Mouse (Mus musculus): ENCODE measurements at regions not wholly inside any gene's neighbourhood (a gene's known extent, or its start where the extent isn't known, plus 50 kb on each side); places are given as distances from the start of the nearest gene placed in this dataset.

GRCm38 (mm10) chr1:27642118-27642517, 954.9 kb upstream of the 4931408C20Rik start:
- Histone ChIP-seq H3K4me2 (no peak overlapping the region), H3K9me3 (no peaks in the 10 kb centered on the region), H3K4me3 (no peak overlapping the region), H3K27me3 (no peaks in the 10 kb centered on the region), H3K4me1 (replicated peaks) (no peaks in the 10 kb centered on the region), H3K27ac (replicated peaks) (no peak overlapping the region), H3K36me3 (no peaks in the 10 kb centered on the region), H3K9ac (no peak overlapping the region)
- no peak for ATAC-seq (ENCODE audit: low FRiP score, low read depth)

GRCm38 (mm10) chr1:27629101-27629500, 941.8 kb upstream of the 4931408C20Rik start:
- Histone ChIP-seq H3K4me2 (no peak overlapping the region), H3K4me1 (replicated peaks) (no peaks in the 10 kb centered on the region), H3K9me3 (no peaks in the 10 kb centered on the region), H3K27me3 (no peaks in the 10 kb centered on the region), H3K36me3 (no peaks in the 10 kb centered on the region), H3K27ac (replicated peaks) (no peak overlapping the region), H3K4me3 (no peak overlapping the region), H3K9ac (no peak overlapping the region)
- ATAC-seq (ENCODE audit: low FRiP score, low read depth), result no peak

DNA sequence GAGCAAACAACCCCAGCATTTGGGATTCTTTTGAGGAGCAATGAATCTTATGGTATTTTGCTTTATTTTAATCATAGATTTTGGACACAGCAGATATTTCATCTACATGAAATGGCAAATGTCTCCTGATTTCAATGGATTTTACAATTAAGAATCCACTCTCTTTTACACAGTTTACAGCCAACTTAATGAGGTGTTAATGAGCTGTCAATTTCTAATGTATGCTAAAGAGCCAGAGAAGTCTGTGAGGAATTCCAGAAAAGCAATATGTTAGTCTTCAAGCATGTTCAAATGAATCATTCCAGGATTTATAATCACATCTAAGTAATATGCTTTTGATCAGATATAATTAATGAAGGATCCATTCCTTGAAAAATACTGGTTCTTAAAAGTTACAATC, 929.0 kb upstream of the 4931408C20Rik start:
- Histone ChIP-seq H3K4me2 (no peak overlapping the region), H3K36me3 (no peaks in the 10 kb centered on the region), H3K9me3 (no peaks in the 10 kb centered on the region), H3K4me3 (no peak overlapping the region), H3K4me1 (replicated peaks) (no peaks in the 10 kb centered on the region), H3K27ac (replicated peaks) (no peak overlapping the region), H3K9ac (no peak overlapping the region), H3K27me3 (no peaks in the 10 kb centered on the region)
- ATAC-seq (ENCODE audit: low FRiP score, low read depth), result no peak

DNA sequence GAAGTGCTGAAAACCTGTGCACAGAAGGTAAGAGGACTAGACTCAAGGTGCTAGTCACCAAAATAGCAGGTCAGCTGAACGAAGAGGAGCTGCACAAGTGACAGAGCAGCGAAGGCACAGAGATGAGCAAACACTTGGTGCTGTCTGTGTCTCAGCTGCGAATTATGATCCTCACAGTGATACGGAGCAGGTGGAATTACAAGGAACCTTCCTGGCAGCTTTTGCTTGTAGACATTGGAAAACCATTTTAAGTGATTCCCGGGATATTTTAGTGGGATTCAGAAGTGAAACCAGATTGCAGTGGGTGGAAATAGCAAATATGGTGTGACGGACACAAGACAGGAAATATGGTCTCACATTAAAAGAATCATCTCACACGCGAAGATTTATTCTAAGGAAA, 921.3 kb upstream of the 4931408C20Rik start:
- ATAC-seq (ENCODE audit: low FRiP score, low read depth), result no peak
- Histone ChIP-seq H3K4me1 (replicated peaks) (no peaks in the 10 kb centered on the region), H3K9me3 (no peaks in the 10 kb centered on the region), H3K9ac (no peak overlapping the region), H3K4me2 (no peak overlapping the region), H3K4me3 (no peak overlapping the region), H3K36me3 (no peaks in the 10 kb centered on the region), H3K27me3 (no peaks in the 10 kb centered on the region), H3K27ac (replicated peaks) (no peak overlapping the region)
- WGBS, result 86% methylated on average over 8 of the region's 8 CpGs

GRCm38 (mm10) chr1:27578776-27579175, 891.5 kb upstream of the 4931408C20Rik start:
- H3K27me3 ChIP-seq, result no peaks in the 10 kb centered on the region
- no peak overlapping the region for H3K4me2 ChIP-seq
- no peaks in the 10 kb centered on the region for H3K9me3 ChIP-seq
- no peak overlapping the region for H3K4me3 ChIP-seq
- no peaks in the 10 kb centered on the region for H3K4me1 ChIP-seq (replicated peaks)
- no peak for ATAC-seq (ENCODE audit: low FRiP score, low read depth)
- no peak overlapping the region for H3K9ac ChIP-seq
- H3K36me3 ChIP-seq, result no peaks in the 10 kb centered on the region
- H3K27ac ChIP-seq (replicated peaks), result no peak overlapping the region

DNA sequence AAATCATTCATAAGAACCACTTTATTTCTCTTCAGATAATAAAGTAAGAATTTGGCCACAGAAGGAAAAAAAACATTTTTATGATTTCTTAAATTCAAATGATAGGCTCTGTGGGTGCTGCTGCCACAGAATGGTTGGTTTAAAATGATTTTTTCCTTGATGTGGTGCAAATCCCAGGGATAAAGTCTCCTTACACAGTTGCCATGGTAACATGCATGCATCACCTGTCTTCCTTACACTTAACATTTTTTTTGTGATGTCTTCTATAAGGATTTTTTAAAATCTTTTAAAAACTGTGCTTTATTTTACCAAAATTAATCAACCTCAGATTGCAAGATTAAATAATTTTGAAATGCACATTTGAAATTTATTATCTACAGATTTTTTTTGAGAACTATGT, 872.2 kb upstream of the 4931408C20Rik start:
- Histone ChIP-seq H3K4me1 (replicated peaks) (no peaks in the 10 kb centered on the region), H3K9me3 (no peaks in the 10 kb centered on the region), H3K4me2 (no peak overlapping the region), H3K27me3 (no peaks in the 10 kb centered on the region), H3K36me3 (no peaks in the 10 kb centered on the region), H3K27ac (replicated peaks) (no peak overlapping the region), H3K9ac (no peak overlapping the region), H3K4me3 (no peak overlapping the region)
- no peak for ATAC-seq (ENCODE audit: low FRiP score, low read depth)

DNA sequence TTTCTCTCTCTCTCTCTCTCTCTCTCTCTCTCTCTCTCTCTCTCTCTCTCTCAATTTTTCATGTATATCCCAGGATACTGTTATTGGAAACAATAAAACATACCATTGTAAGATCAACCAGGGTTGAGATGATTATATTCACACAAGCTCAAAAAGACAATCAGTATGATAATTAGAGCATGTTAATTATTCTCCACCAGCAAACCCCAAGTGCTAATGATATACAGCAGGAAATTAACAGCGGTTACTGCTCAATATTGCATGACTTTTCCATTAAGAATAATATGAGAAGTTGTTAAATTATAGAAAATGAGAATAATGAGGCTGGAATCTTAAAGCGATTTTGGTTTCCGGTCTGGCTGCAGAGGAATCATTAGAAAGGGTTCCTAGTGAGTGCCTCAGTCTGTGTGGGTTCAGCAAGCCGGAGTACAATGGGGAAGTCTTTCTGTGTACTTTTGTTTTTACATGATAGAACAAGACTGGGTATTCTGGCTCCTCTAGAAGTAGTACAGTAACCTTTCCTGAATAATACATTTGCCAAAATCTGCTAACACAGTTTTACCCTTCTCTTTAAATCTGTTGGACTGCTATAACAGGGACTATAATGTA, 823.6 kb upstream of the 4931408C20Rik start:
- H3K4me3 ChIP-seq, result no peak overlapping the region
- no peaks in the 10 kb centered on the region for H3K4me1 ChIP-seq (replicated peaks)
- no peaks in the 10 kb centered on the region for H3K27me3 ChIP-seq
- H3K9me3 ChIP-seq, result no peaks in the 10 kb centered on the region
- H3K4me2 ChIP-seq, result no peak overlapping the region
- 0 out of 2 replicates have a peak, but pooled peaks have one; percentile 38 for ATAC-seq (ENCODE audit: low FRiP score, low read depth)
- H3K9ac ChIP-seq, result no peak overlapping the region
- WGBS, result 57% methylated on average over 4 of the region's 4 CpGs
- no peak overlapping the region for H3K27ac ChIP-seq (replicated peaks)
- H3K36me3 ChIP-seq, result no peaks in the 10 kb centered on the region

- no peaks in the 10 kb centered on the region for H3K36me3 ChIP-seq
- no peak overlapping the region for H3K9ac ChIP-seq
- WGBS, result 35% methylated on average over 2 of the region's 2 CpGs
- ATAC-seq (ENCODE audit: low FRiP score, low read depth), result no peak
- H3K4me1 ChIP-seq (replicated peaks), result no peaks in the 10 kb centered on the region
- no peak overlapping the region for H3K4me2 ChIP-seq
- no peaks in the 10 kb centered on the region for H3K9me3 ChIP-seq
- no peaks in the 10 kb centered on the region for H3K27me3 ChIP-seq
- H3K4me3 ChIP-seq, result no peak overlapping the region
- H3K27ac ChIP-seq (replicated peaks), result no peak overlapping the region
Measured at GRCm38 (mm10) chr1:27503807-27504206, 816.5 kb upstream of the 4931408C20Rik start.

- Histone ChIP-seq H3K9me3 (no peaks in the 10 kb centered on the region), H3K4me1 (replicated peaks) (no peaks in the 10 kb centered on the region), H3K4me2 (no peak overlapping the region), H3K9ac (no peak overlapping the region), H3K4me3 (no peak overlapping the region), H3K27ac (replicated peaks) (no peak overlapping the region), H3K36me3 (no peaks in the 10 kb centered on the region), H3K27me3 (no peaks in the 10 kb centered on the region)
- 78% methylated on average over 2 of the region's 2 CpGs for WGBS
- ATAC-seq (ENCODE audit: low FRiP score, low read depth), result no peak
Measured at GRCm38 (mm10) chr1:27478991-27479390, 791.7 kb upstream of the 4931408C20Rik start.

GRCm38 (mm10) chr1:27446069-27446468, 758.8 kb upstream of the 4931408C20Rik start:
- H3K36me3 ChIP-seq, result no peaks in the 10 kb centered on the region
- H3K4me2 ChIP-seq, result no peak overlapping the region
- no peaks in the 10 kb centered on the region for H3K4me1 ChIP-seq (replicated peaks)
- H3K27me3 ChIP-seq, result no peaks in the 10 kb centered on the region
- no peaks in the 10 kb centered on the region for H3K9me3 ChIP-seq
- no peak overlapping the region for H3K9ac ChIP-seq
- ATAC-seq (ENCODE audit: low FRiP score, low read depth), result no peak
- no peak overlapping the region for H3K4me3 ChIP-seq
- H3K27ac ChIP-seq (replicated peaks), result no peak overlapping the region
